Mouse (Mus musculus) left cerebral cortex, adult 6 months (tissue): ENCODE measurements around the gene Fmo4. TPM values are rescaled to one million over a fixed set of nuclear protein-coding genes. Genes with fewer than 3 reads are reported as not detected.

Experiments
- long read RNA-seq, 2 experiments: library from polyadenylated mRNA; unstranded; transcript quantifications; one replicate each; pipeline ENCODE4 v2.0.0; 2019 to 2020
- polyA plus RNA-seq: library from polyadenylated mRNA; unstranded; fragments of <200 nt; fragmentation: Nextera tagmentation; gene quantifications from 2 replicates; pipeline ENCODE4 v1.2.3, GENCODE M21; 2021

Fmo4 gene
- not detected in 2 replicates for polyA plus RNA-seq
- long read RNA-seq, experiment 1, partial matches to known transcripts: 0 of 1 reads
- long read RNA-seq, experiment 1, other reads (novel, unspliced or antisense): 1 of 1 reads
- long read RNA-seq, experiment 2: 0 reads

GRCm38 (mm10) chr1:162813836-162814156 is at the start of gene Fmo4:
Fmo4 (minus strand) TSS chr1:162813972.

Other genes starting within 250 kb of the Fmo4 start
- 53.2 and 116 TPM in 2 replicates for gene Vamp4, start 243.5 kb downstream of the Fmo4 start, polyA plus RNA-seq
- gene Myoc, start 174.8 kb downstream of the Fmo4 start, polyA plus RNA-seq: 19.5 and 21.6 TPM in 2 replicates
- not detected in 2 replicates for gene Myocos, start 155.8 kb downstream of the Fmo4 start, polyA plus RNA-seq
- 57.4 and 70.5 TPM in 2 replicates for gene Prrc2c, start 73.4 kb downstream of the Fmo4 start, polyA plus RNA-seq
- 6.4 and 8.6 TPM in 2 replicates for gene Fmo1, start 52.6 kb upstream of the Fmo4 start, polyA plus RNA-seq
- 0.88 and 2.0 TPM in 2 replicates for gene Fmo2, start 84.8 kb upstream of the Fmo4 start, polyA plus RNA-seq
- not detected in 2 replicates for gene Fmo6, start 123.5 kb upstream of the Fmo4 start, polyA plus RNA-seq
- gene Fmo3, start 170.6 kb upstream of the Fmo4 start, polyA plus RNA-seq: not detected in 2 replicates